Mouse (Mus musculus): ENCODE measurements around the gene Amh.

DNA sequence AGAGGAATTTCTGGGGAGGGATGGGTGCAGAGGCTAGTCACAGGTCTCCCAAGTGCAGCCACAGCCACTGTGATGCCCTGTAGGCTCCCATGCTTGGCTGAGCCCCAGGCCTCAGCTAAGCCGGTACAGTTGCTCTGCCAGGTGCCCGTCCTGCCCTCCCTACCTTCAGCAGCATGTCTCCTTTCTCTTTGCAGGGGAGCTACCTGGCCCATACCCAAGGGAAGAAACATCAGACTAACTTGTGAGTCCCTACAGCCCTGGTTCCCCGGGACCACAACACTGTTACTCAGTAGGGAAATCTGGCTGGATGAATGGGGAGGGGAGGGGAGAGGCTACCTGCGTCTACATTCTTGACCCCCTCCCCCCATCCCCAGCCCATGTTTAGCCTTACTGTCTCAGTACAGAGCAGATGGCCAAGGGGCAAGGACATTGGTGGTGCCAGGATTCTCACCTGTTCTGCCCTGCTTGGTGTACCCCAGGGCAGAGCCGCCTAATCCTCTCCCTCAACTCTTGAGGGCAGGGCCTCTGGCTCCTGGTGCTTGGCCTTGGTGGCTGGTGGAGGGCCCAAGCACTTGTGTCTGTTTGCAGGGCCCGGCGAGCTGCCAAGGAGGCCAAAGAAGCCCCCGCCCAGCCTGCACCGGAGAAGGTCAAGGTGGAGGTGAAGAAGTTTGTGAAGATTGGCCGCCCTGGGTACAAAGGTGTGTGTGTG is 2.7 kb upstream of the Amh start:
- TF ChIP-seq CTCF (conservative IDR thresholded peaks at IDR 0.05; ENCODE audit: insufficient read depth, insufficient read length, low read depth, low read length) (no peak), POLR2A (IDR thresholded peaks at IDR 0.05; ENCODE audit: low read depth, low read length) (no peak)

All from kidney, adult 2 months (tissue).